Mouse (Mus musculus) forebrain, embryonic 14.5 days (tissue): ENCODE measurements around the gene Ccl11. TPM values are rescaled to one million over a fixed set of nuclear protein-coding genes. Genes with fewer than 3 reads are reported as not detected.

ENCODE experiments used
- ATAC-seq: fragments of 200-750 bp; cut with Nextera tagmentation; 2 replicates; pipeline ENCODE4 v1.8.0; 2017; ENCODE audit warnings: mild to moderate bottlenecking, moderate library complexity
- DNase-seq: peaks from one replicate; pipeline ENCODE4 v3.0.0-alpha.2; 2015; ENCODE audit warnings: low spot score
- H3K27ac ChIP-seq: fragments of 300-500 bp; sonication (generic); 2 replicates; pipeline ENCODE4 v1.5.1; 2014; ENCODE audit warnings: low read depth, mild to moderate bottlenecking, control low read depth, low read length, moderate library complexity
- H3K27me3 ChIP-seq: fragments of 300-500 bp; sonication (generic); replicated peaks from 2 replicates; pipeline ENCODE4 v1.6.1; 2014; ENCODE audit warnings: low read length, control low read depth, mixed read lengths; ENCODE audit not compliant: control insufficient read depth, insufficient read depth
- H3K36me3 ChIP-seq: fragments of 300-500 bp; sonication (generic); 2 replicates; pipeline ENCODE4 v1.6.1; 2014; ENCODE audit warnings: low read length, control low read depth; ENCODE audit not compliant: control insufficient read depth, insufficient read depth
- H3K4me1 ChIP-seq: fragments of 300-500 bp; sonication (generic); 2 replicates; pipeline ENCODE4 v1.6.1; 2014; ENCODE audit warnings: antibody characterized with exemption, low read length, control low read depth; ENCODE audit not compliant: control insufficient read depth, insufficient read depth
- H3K4me2 ChIP-seq: fragments of 300-500 bp; sonication (generic); 2 replicates; pipeline ENCODE4 v1.6.1; 2014; ENCODE audit warnings: mild to moderate bottlenecking, control low read depth, low read length
- H3K4me3 ChIP-seq: fragments of 300-500 bp; sonication (generic); 2 replicates; pipeline ENCODE4 v1.5.1; 2014; ENCODE audit warnings: low read depth, low read length, control low read depth
- H3K9ac ChIP-seq: fragments of 300-500 bp; sonication (generic); 2 replicates; pipeline ENCODE4 v1.6.1; 2014; ENCODE audit warnings: mild to moderate bottlenecking, low read length, control low read depth, moderate library complexity
- H3K9me3 ChIP-seq: fragments of 300-500 bp; sonication (generic); replicated peaks from 2 replicates; pipeline ENCODE4 v1.6.1; 2016; ENCODE audit warnings: low read length, control low read depth, mixed read lengths; ENCODE audit not compliant: control insufficient read depth
- WGBS: fragments of 180-500 bp; shearing (Covaris S2); extraction: QIAGEN DNeasy Blood & Tissue Kit; methylation state at CpG from one replicate; pipeline ENCODE4 v1.1.7; 2014; 5-methylcytosine and 5-hydroxymethylcytosine counted together
- polyA plus RNA-seq: library from polyadenylated mRNA; unstranded; fragments of >200 nt; fragmentation: Nextera tagmentation; extraction: Ambion mirVana; gene quantifications from 2 replicates; pipeline ENCODE4 v1.2.1, GENCODE M21; 2014

Gene Ccl11
- polyA plus RNA-seq, 1 experiment from 2014 or later, result not detected

- H3K4me3 ChIP-seq, result no peak within 1 kb of the TSS
- no peak for DNase-seq
- WGBS, result 66% methylated on average over 2 of the region's 2 CpGs
- no peaks in the 10 kb centered on the region for H3K27me3 ChIP-seq
- H3K4me2 ChIP-seq, result no peak within 1 kb of the TSS
- H3K9ac ChIP-seq, result no peak within 1 kb of the TSS
- H3K36me3 ChIP-seq, result no peaks in the 10 kb centered on the region
- no peaks in the 10 kb centered on the region for H3K9me3 ChIP-seq
- no peaks in the 10 kb centered on the region for H3K4me1 ChIP-seq
- no peak for ATAC-seq
- H3K27ac ChIP-seq, result no peak within 1 kb of the TSS
These were observed 43.9 kb downstream of the Ccl11 start, which contains the start of gene Ccl12 for GRCm38 (mm10) chr11:82101529-82101928. TSS of gene Ccl12 (plus strand) at chr11:82101845.

GRCm38 (mm10) chr11:82109611-82110010, 52.0 kb downstream of the Ccl11 start:
- Histone ChIP-seq H3K27me3 (no peaks in the 10 kb centered on the region), H3K9ac (no peak overlapping the region), H3K4me2 (no peak overlapping the region), H3K36me3 (no peaks in the 10 kb centered on the region), H3K4me1 (no peaks in the 10 kb centered on the region), H3K27ac (no peak overlapping the region), H3K9me3 (no peaks in the 10 kb centered on the region), H3K4me3 (no peak overlapping the region)
- ATAC-seq, result no peak
- DNase-seq, result no peak

DNA sequence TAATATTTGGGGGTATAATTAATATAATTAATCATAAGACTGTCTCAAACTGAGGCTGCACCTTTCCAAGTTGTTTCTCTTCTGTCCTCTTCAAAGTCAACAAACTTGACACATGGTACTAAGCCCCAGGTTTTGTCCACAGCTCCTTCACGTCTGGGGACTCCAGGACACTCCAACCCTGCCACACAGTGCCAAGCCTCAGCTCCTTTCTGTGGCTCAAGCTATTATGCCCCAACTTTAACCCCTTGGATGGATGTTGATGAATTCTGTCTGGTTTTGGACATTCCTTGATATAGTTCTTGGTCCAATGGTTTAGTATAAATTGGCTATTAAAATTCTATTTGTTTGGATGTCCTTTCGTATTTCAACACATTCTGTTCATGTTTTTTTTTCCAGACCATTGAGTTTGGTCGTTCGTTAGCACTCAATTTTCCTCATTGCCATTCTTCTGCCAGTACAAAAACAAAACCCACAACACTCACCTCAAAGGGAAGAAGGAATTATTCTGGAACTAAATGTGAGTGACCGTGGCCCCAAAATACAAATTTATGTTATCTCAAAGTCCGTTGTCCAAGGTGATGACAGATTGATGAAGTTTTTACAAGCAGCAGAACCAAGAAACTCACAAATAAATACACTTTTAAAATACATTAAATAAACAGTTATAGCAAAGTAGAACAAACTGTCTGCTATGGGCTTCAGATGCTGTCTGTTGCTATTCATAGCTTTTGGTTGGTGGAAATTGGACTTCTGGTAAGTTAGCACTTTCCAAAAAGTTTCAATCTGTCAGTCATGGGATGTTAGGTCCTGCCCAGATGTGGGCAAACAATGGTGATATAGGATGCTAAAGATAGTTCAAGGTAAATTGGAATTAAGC, 53.0 kb downstream of the Ccl11 start:
- ATAC-seq, result no peak
- no peaks in the 10 kb centered on the region for H3K4me1 ChIP-seq
- WGBS, result 41% methylated on average over 6 of the region's 6 CpGs

More for the DNA sequence above, 53.0 kb downstream of the Ccl11 start:
- no peaks in the 10 kb centered on the region for H3K9me3 ChIP-seq
- H3K27ac ChIP-seq, result no peak overlapping the region
- H3K27me3 ChIP-seq, result no peaks in the 10 kb centered on the region
- no peak overlapping the region for H3K4me3 ChIP-seq
- DNase-seq, result no peak
- H3K36me3 ChIP-seq, result no peaks in the 10 kb centered on the region
- no peak overlapping the region for H3K9ac ChIP-seq
- no peak overlapping the region for H3K4me2 ChIP-seq

Other genes starting within 250 kb of the Ccl11 start
- gene 5530401A14Rik, start 197.2 kb upstream of the Ccl11 start, polyA plus RNA-seq, result 0.08 and 0.17 TPM in 2 replicates
- 3.8 and 5.0 TPM in 2 replicates for gene Asic2, start 89.4 kb upstream of the Ccl11 start, polyA plus RNA-seq
- gene Ccl2, start 22.3 kb upstream of the Ccl11 start, polyA plus RNA-seq, result 0.93 TPM in 1 of 2 replicates, not detected in the other
- not detected in 2 replicates for gene Gm17268, start 19.3 kb upstream of the Ccl11 start, polyA plus RNA-seq
- gene Ccl7, start 12.1 kb upstream of the Ccl11 start, polyA plus RNA-seq, result 0.38 and 0.98 TPM in 2 replicates
- gene Ccl12, start 44.0 kb downstream of the Ccl11 start, polyA plus RNA-seq, result 1.7 and 1.8 TPM in 2 replicates
- gene Ccl8, start 57.4 kb downstream of the Ccl11 start, polyA plus RNA-seq, result not detected in 2 replicates
- not detected in 2 replicates for gene Ccl1, start 247.9 kb downstream of the Ccl11 start, polyA plus RNA-seq